Mouse (Mus musculus) spleen, postnatal 36 days (tissue): ENCODE measurements around the gene Lonp1.
"Not testable (repeated sequence)": the region's sequence is repeated elsewhere in the genome, so short reads cannot be mapped to it uniquely, and the experiment has no call there.

Experiments
- DNase-seq, 2 experiments: peaks; one replicate each; pipeline ENCODE4 v3.0.0; 2022; ENCODE audit warnings: low spot score in 2 of 2, mixed read lengths in 1 of 2

The Lonp1 gene

GRCm38 (mm10) chr17:56625495-56625894, 1.2 kb downstream of the Lonp1 start:
- DNase-seq, result no peak

GRCm38 (mm10) chr17:56617628-56618027, 9.1 kb downstream of the Lonp1 start:
- DNase-seq, result no peak

GRCm38 (mm10) chr17:56616725-56617124, 10.0 kb downstream of the Lonp1 start:
- DNase-seq, result no peak

- DNase-seq, result no peak
Measured at GRCm38 (mm10) chr17:56615792-56616191, 10.9 kb downstream of the Lonp1 start.

GRCm38 (mm10) chr17:56615136-56615784, 11.4 kb downstream of the Lonp1 start:
- DNase-seq, result no peak

- no peak for DNase-seq
Measured at GRCm38 (mm10) chr17:56614391-56615135, 12.1 kb downstream of the Lonp1 start.

GRCm38 (mm10) chr17:56613893-56614292, 12.8 kb downstream of the Lonp1 start:
- DNase-seq, result not testable (repeated sequence)

GRCm38 (mm10) chr17:56613236-56613844, 13.3 kb downstream of the Lonp1 start, which contains the start of gene Rpl36:
Gene Rpl36 (plus strand): TSS chr17:56613416.
- DNase-seq, result peak; percentile 89 to 91

GRCm38 (mm10) chr17:56612565-56612939, 14.1 kb downstream of the Lonp1 start:
- DNase-seq, result not testable (repeated sequence)

GRCm38 (mm10) chr17:56611861-56612564, 14.7 kb downstream of the Lonp1 start:
- DNase-seq, result peak in 1 of 2 experiments; percentile 39

GRCm38 (mm10) chr17:56611323-56611722, 15.4 kb downstream of the Lonp1 start:
- DNase-seq, result no peak

GRCm38 (mm10) chr17:56609452-56610171, 17.1 kb downstream of the Lonp1 start, which contains the start of gene 2410015M20Rik:
Gene 2410015M20Rik (minus strand): TSS chr17:56609771.
- peak; percentile 96 to 98 for DNase-seq

GRCm38 (mm10) chr17:56608699-56609098, 18.0 kb downstream of the Lonp1 start:
- no peak for DNase-seq

GRCm38 (mm10) chr17:56607521-56608062, 19.1 kb downstream of the Lonp1 start:
- DNase-seq, result no peak

- DNase-seq, result no peak
Measured at GRCm38 (mm10) chr17:56605431-56605830, 21.3 kb downstream of the Lonp1 start.

GRCm38 (mm10) chr17:56604422-56604821, 22.3 kb downstream of the Lonp1 start:
- DNase-seq, result no peak

- no peak for DNase-seq
Measured at GRCm38 (mm10) chr17:56604070-56604380, 22.7 kb downstream of the Lonp1 start.

GRCm38 (mm10) chr17:56603186-56604069, 23.3 kb downstream of the Lonp1 start:
- no peak for DNase-seq

GRCm38 (mm10) chr17:56593527-56594271, 33.0 kb downstream of the Lonp1 start:
- no peak for DNase-seq
